Mouse (Mus musculus) limb, embryonic 13.5 days (tissue): ENCODE measurements around the gene Katnb1. TPM values are rescaled to one million over a fixed set of nuclear protein-coding genes. Genes with fewer than 3 reads are reported as not detected.
A peak's percentile ranks its signal among the peaks of the same experiment; 100 is the strongest.

Source experiments
- ATAC-seq: fragments of 200-750 bp; cut with Nextera tagmentation; 2 replicates; pipeline ENCODE4 v1.8.0; 2017; ENCODE audit warnings: low read depth, moderate number of reproducible peaks, moderate TSS enrichment; ENCODE audit not compliant: low FRiP score
- H3K27ac ChIP-seq: fragments of 300-500 bp; sonication (generic); 2 replicates; pipeline ENCODE4 v1.5.1; 2015; ENCODE audit warnings: inconsistent platforms, mild to moderate bottlenecking, moderate library complexity
- H3K27me3 ChIP-seq: fragments of 300-500 bp; sonication (generic); 2 replicates; pipeline ENCODE4 v1.6.1; 2015; ENCODE audit warnings: mild to moderate bottlenecking, inconsistent platforms
- H3K36me3 ChIP-seq: fragments of 300-500 bp; sonication (generic); 2 replicates; pipeline ENCODE4 v1.6.1; 2015; ENCODE audit warnings: inconsistent platforms, mild to moderate bottlenecking, moderate library complexity
- H3K4me1 ChIP-seq: fragments of 300-500 bp; sonication (generic); 2 replicates; pipeline ENCODE4 v1.6.1; 2015; ENCODE audit warnings: inconsistent platforms
- H3K4me2 ChIP-seq: fragments of 300-500 bp; sonication (generic); replicated peaks from 2 replicates; pipeline ENCODE4 v1.6.1; 2015; ENCODE audit warnings: inconsistent platforms, mild to moderate bottlenecking, moderate library complexity
- H3K4me3 ChIP-seq: fragments of 300-500 bp; sonication (generic); 2 replicates; pipeline ENCODE4 v1.5.1; 2015; ENCODE audit warnings: moderate library complexity, mild to moderate bottlenecking, inconsistent platforms
- H3K9ac ChIP-seq: fragments of 300-500 bp; sonication (generic); 2 replicates; pipeline ENCODE4 v1.6.1; 2015; ENCODE audit warnings: mild to moderate bottlenecking, inconsistent platforms
- H3K9me3 ChIP-seq: fragments of 300-500 bp; sonication (generic); 2 replicates; pipeline ENCODE4 v1.6.1; 2016; ENCODE audit warnings: inconsistent platforms
- WGBS: fragments of 180-500 bp; shearing (Covaris S2); methylation state at CpG from one replicate; pipeline ENCODE4 v1.1.7; 2015; 5-methylcytosine and 5-hydroxymethylcytosine counted together
- polyA plus RNA-seq: library from polyadenylated mRNA; unstranded; fragments of >200 nt; fragmentation: Nextera tagmentation; extraction: Ambion mirVana; gene quantifications from 2 replicates; pipeline ENCODE4 v1.2.1, GENCODE M21; 2015

Gene Katnb1
- polyA plus RNA-seq, 1 experiment from 2014 or later: 24.2 TPM

GRCm38 (mm10) chr8:95142985-95143804 is 62.2 kb downstream of the Katnb1 start:
- Histone ChIP-seq H3K4me3 (peak overlapping the region; percentile 55), H3K4me2 (peak overlapping the region; percentile 87), H3K36me3 (no peaks in the 10 kb centered on the region), H3K4me1 (peaks cover 45% of the 10 kb centered on the region), H3K27me3 (peaks cover 15% of the 10 kb centered on the region; the same call in 1 of the 2 replicates), H3K27ac (peak overlapping the region; percentile 77), H3K9me3 (no peaks in the 10 kb centered on the region), H3K9ac (peak overlapping the region; percentile 81; the same call in 1 of the 2 replicates)
- WGBS: 15% methylated on average over 17 of the region's 17 CpGs
- 0 out of 2 replicates have a peak, but pooled peaks have one; percentile 2 for ATAC-seq

GRCm38 (mm10) chr8:95143805-95144630 is 63.0 kb downstream of the Katnb1 start:
- Histone ChIP-seq H3K27ac (no peak overlapping the region), H3K36me3 (no peaks in the 10 kb centered on the region), H3K9me3 (no peaks in the 10 kb centered on the region), H3K4me1 (peaks cover 37% of the 10 kb centered on the region), H3K27me3 (0 out of 2 replicates have a peak, but pooled peaks cover 8% of the 10 kb centered on the region), H3K4me3 (no peak overlapping the region), H3K9ac (no peak overlapping the region), H3K4me2 (no peak overlapping the region)
- no peak for ATAC-seq
- WGBS: 75% methylated on average over 6 of the region's 6 CpGs

- H3K4me1 ChIP-seq: peaks cover 41% of the 10 kb centered on the region
- 49% methylated on average over 2 of the region's 2 CpGs for WGBS
- H3K4me2 ChIP-seq: no peak overlapping the region
- ATAC-seq: no peak
- no peaks in the 10 kb centered on the region for H3K9me3 ChIP-seq
- no peak overlapping the region for H3K9ac ChIP-seq
- H3K4me3 ChIP-seq: no peak overlapping the region
- H3K27ac ChIP-seq: no peak overlapping the region
- no peaks in the 10 kb centered on the region for H3K36me3 ChIP-seq
- 0 out of 2 replicates have a peak, but pooled peaks cover 6% of the 10 kb centered on the region for H3K27me3 ChIP-seq
These were observed 63.6 kb downstream of the Katnb1 start for GRCm38 (mm10) chr8:95144631-95145015.

GRCm38 (mm10) chr8:95146044-95146745 is 65.2 kb downstream of the Katnb1 start:
- H3K9ac ChIP-seq: no peak overlapping the region
- 51% methylated on average over 2 of the region's 2 CpGs for WGBS
- no peaks in the 10 kb centered on the region for H3K9me3 ChIP-seq
- peaks cover 31% of the 10 kb centered on the region for H3K4me1 ChIP-seq
- no peaks in the 10 kb centered on the region for H3K27me3 ChIP-seq
- no peak overlapping the region for H3K4me3 ChIP-seq
- no peaks in the 10 kb centered on the region for H3K36me3 ChIP-seq
- H3K4me2 ChIP-seq: no peak overlapping the region
- ATAC-seq: no peak
- H3K27ac ChIP-seq: no peak overlapping the region

- H3K4me1 ChIP-seq: peaks cover 25% of the 10 kb centered on the region
- H3K27me3 ChIP-seq: no peaks in the 10 kb centered on the region
- H3K4me2 ChIP-seq: no peak overlapping the region
- no peak for ATAC-seq
- H3K4me3 ChIP-seq: no peak overlapping the region
- no peaks in the 10 kb centered on the region for H3K36me3 ChIP-seq
- H3K9ac ChIP-seq: no peak overlapping the region
- whole genome bisulfite sequencing: 83% methylated on average over 5 of the region's 5 CpGs
- no peaks in the 10 kb centered on the region for H3K9me3 ChIP-seq
- no peak overlapping the region for H3K27ac ChIP-seq
These were observed 65.9 kb downstream of the Katnb1 start for GRCm38 (mm10) chr8:95146846-95147245.

- H3K36me3 ChIP-seq: no peaks in the 10 kb centered on the region
- H3K4me2 ChIP-seq: no peak overlapping the region
- H3K9ac ChIP-seq: no peak overlapping the region
- H3K9me3 ChIP-seq: no peaks in the 10 kb centered on the region
- no peak for ATAC-seq
- H3K27ac ChIP-seq: no peak overlapping the region
- peaks cover 7% of the 10 kb centered on the region for H3K4me1 ChIP-seq
- no peak overlapping the region for H3K4me3 ChIP-seq
- no peaks in the 10 kb centered on the region for H3K27me3 ChIP-seq
- 30% methylated on average over 10 of the region's 10 CpGs for WGBS
These were observed 68.4 kb downstream of the Katnb1 start for GRCm38 (mm10) chr8:95149426-95149825.

- H3K9me3 ChIP-seq: no peaks in the 10 kb centered on the region
- no peak for ATAC-seq
- H3K4me1 ChIP-seq: peaks cover 7% of the 10 kb centered on the region
- WGBS: 84% methylated on average over 3 of the region's 3 CpGs
- H3K9ac ChIP-seq: no peak overlapping the region; the same call in 1 of the 2 replicates
- H3K4me3 ChIP-seq: no peak overlapping the region
- H3K27me3 ChIP-seq: no peaks in the 10 kb centered on the region
- H3K27ac ChIP-seq: no peak overlapping the region
- H3K4me2 ChIP-seq: no peak overlapping the region
- no peaks in the 10 kb centered on the region for H3K36me3 ChIP-seq
These were observed 69.6 kb downstream of the Katnb1 start for GRCm38 (mm10) chr8:95150608-95151007.

Other genes starting within 250 kb of the Katnb1 start
- gene Coq9, start 242.9 kb upstream of the Katnb1 start, polyA plus RNA-seq: 72.7 and 73.7 TPM in 2 replicates
- gene Ciapin1, start 242.8 kb upstream of the Katnb1 start, polyA plus RNA-seq: 127 and 133 TPM in 2 replicates
- gene Polr2c, start 223.7 kb upstream of the Katnb1 start, polyA plus RNA-seq: 145 and 149 TPM in 2 replicates
- 21.4 and 21.7 TPM in 2 replicates for gene Dok4, start 204.9 kb upstream of the Katnb1 start, polyA plus RNA-seq
- 46.3 and 46.6 TPM in 2 replicates for gene Ccdc102a, start 163.1 kb upstream of the Katnb1 start, polyA plus RNA-seq
- 0.10 and 0.13 TPM in 2 replicates for gene Adgrg5, start 157.5 kb upstream of the Katnb1 start, polyA plus RNA-seq
- gene Adgrg1, start 106.4 kb upstream of the Katnb1 start, polyA plus RNA-seq: 7.9 and 8.7 TPM in 2 replicates
- 3.0 and 3.3 TPM in 2 replicates for gene Adgrg3, start 63.5 kb upstream of the Katnb1 start, polyA plus RNA-seq
- not detected in 2 replicates for gene Drc7, start 26.1 kb upstream of the Katnb1 start, polyA plus RNA-seq
- gene Kifc3, start 121.6 kb downstream of the Katnb1 start, polyA plus RNA-seq: 15.5 and 16.8 TPM in 2 replicates
- gene Cngb1, start 225.4 kb downstream of the Katnb1 start, polyA plus RNA-seq: 0.31 and 0.61 TPM in 2 replicates
- gene Tepp, start 229.4 kb downstream of the Katnb1 start, polyA plus RNA-seq: 0.64 TPM in 1 of 2 replicates, not detected in the other